Mouse (Mus musculus): ENCODE measurements around the gene Cox10.

Cox10 gene

DNA sequence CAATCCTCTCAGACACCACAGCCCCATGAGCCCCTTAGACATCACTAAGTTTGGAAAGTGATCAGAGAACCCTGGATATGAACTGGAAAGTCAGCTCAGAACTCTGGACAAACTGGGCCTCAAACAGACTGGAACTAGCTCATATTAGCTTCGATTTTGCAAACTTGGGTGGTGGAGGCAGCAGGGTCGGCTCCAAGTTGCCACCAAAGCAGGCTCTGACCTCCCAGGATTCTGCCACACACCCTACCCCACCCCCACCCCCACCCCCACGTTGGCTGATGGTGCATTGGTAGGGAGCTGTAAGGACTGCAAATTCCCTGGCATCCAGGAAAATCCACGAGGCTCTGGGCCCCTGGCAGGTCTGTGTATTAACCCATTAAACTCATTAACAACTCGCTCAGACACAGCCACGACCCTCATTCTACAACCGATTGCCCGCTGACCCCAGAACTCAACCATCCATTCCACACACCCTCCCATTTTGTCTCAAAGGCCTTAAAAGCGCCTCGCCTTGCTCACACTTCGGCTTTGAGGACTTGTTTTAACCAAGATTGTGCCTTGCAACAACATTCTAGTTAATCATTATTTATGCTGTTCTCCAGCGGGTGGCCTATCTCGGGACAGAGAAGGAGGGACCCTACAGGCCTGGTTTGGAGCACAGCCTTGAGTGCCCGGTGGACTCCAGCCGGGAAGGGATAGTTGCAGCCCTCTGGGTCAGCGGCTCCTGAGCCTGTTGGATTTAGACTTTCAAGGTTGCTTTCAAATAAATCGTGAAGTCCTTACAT is 160.8 kb downstream of the Cox10 start:
- in situ Hi-C loops (cut with MseI, MboI) = loop anchor here (25.0 kb wide), 1 partner anchor 519 kb away; the partner anchor contains the start of genes F930015N05Rik (in 2 of the 2) and Hs3st3a1 (in 2 of the 2)

DNA sequence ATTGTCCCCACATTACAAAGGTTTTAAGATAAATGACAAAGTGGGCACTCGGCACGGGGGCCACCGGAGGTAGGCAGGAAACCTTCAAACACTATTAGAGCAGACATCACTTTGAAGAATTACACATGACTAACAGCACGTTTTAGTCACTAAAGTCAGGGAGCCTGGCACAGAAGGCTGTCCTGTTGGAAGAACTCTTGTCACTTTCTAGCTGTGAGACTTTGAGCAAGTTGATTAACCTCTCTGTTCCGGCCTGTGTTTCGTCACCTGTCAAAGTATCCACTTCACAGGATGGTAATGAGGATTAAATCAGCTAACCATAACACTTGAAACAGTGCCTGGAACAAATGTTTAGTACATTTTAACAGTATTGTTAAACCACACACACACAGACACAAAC is 161.7 kb downstream of the Cox10 start:
- in situ Hi-C loops (cut with MseI, MboI) = loop anchor here (25.0 kb wide), 1 partner anchor 520 kb away; the partner anchor contains the start of genes F930015N05Rik (in 2 of the 2) and Hs3st3a1 (in 2 of the 2)

DNA sequence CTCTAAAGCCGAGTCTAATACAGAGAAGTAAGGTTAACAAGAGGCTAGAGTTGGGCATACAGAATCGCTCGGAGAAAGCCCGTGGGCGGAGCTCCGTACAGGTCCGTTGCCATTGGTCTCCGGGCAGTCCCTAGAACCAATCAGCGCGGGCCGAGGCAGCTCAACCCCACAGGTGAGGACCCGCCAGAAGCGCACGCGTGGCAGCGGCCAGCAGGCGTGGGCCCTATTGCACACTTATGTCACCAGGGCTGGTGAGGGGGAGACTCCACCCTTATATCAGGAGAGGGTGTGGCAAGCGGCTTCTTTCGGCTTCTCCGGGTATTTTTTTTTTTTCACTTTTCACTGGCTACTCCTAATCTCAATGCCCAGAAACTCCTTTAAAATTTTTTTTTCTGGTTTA is 164.9 kb downstream of the Cox10 start:
- in situ Hi-C loops (cut with MseI, MboI) = loop anchor here (25.0 kb wide), 1 partner anchor 523 kb away; the partner anchor contains the start of genes F930015N05Rik (in 2 of the 2) and Hs3st3a1 (in 2 of the 2)

DNA sequence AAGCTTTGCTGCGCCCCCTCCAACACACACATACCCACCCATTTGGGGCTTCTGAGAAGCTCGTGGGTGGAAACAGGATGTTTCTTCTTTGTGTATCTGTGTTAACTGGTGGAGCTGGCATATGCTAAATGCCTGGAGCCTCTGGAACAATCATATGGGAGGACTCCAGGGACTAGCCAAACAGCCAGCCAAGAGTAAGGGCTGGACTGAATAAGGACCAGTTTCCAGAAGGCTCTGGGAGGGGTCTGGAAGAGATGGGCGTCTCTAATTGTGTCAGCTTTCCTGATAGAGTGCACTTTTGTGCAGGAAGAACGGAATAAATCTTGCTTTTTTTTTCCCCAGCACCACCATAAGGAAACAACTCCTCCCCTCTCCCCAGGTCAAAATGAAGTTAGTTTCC is 165.3 kb downstream of the Cox10 start:
- in situ Hi-C loops (cut with MseI, MboI) = loop anchor here (25.0 kb wide), 1 partner anchor 523 kb away; the partner anchor contains the start of genes F930015N05Rik (in 2 of the 2) and Hs3st3a1 (in 2 of the 2)
